Mouse (Mus musculus) G1E (cell line): ENCODE results near the gene Iars.

Experiments
- CTCF ChIP-seq: IDR thresholded peaks from 2 replicates; pipeline ENCODE4 v1.5.1; 2012; ENCODE audit warnings: low read depth, low read length, inconsistent platforms, mixed read lengths
- GATA1 ChIP-seq: IDR thresholded peaks from 2 replicates; pipeline ENCODE4 v1.6.1; 2012; ENCODE audit warnings: borderline replicate concordance, low read length, inconsistent platforms, mixed read lengths
- GATA2 ChIP-seq: IDR thresholded peaks from 2 replicates; pipeline ENCODE4 v1.6.1; 2012; ENCODE audit warnings: low read depth, low read length, inconsistent platforms, borderline replicate concordance
- POLR2AphosphoS5 ChIP-seq: IDR thresholded peaks from 2 replicates; pipeline ENCODE4 v1.6.1; 2012; ENCODE audit warnings: low read depth, low read length, inconsistent platforms; ENCODE audit not compliant: insufficient replicate concordance
- TAL1 ChIP-seq: conservative IDR thresholded peaks from 2 replicates; pipeline ENCODE4 v1.6.1; 2012; ENCODE audit warnings: low read depth, low read length, inconsistent platforms, mixed read lengths

- TF ChIP-seq CTCF (no peak), GATA1 (no peak), POLR2AphosphoS5 (no peak), TAL1 (no peak), GATA2 (no peak)
Observed at GRCm38 (mm10) chr13:49706032-49706690, 24.3 kb downstream of the Iars start.
